Mouse (Mus musculus) adrenal gland, adult 18-20 months (tissue): ENCODE results near the gene Ank2. TPM values are rescaled to one million over a fixed set of nuclear protein-coding genes. Genes with fewer than 3 reads are reported as not detected.

Experiments used
- DNase-seq, 2 experiments: peaks; one replicate each; pipeline ENCODE4 v3.0.0; 2021 to 2022; ENCODE audit warnings: low spot score in 2 of 2
- total RNA-seq, 2 experiments: library from RNA; stranded (reverse); gene quantifications; 1 replicate in 1 of 2; 2 replicates in 1 of 2; pipeline ENCODE4 v1.2.3; 2021

The Ank2 gene
- total RNA-seq, 2 experiments from 2014 or later, result 31.1 to 47.3 TPM

DNA sequence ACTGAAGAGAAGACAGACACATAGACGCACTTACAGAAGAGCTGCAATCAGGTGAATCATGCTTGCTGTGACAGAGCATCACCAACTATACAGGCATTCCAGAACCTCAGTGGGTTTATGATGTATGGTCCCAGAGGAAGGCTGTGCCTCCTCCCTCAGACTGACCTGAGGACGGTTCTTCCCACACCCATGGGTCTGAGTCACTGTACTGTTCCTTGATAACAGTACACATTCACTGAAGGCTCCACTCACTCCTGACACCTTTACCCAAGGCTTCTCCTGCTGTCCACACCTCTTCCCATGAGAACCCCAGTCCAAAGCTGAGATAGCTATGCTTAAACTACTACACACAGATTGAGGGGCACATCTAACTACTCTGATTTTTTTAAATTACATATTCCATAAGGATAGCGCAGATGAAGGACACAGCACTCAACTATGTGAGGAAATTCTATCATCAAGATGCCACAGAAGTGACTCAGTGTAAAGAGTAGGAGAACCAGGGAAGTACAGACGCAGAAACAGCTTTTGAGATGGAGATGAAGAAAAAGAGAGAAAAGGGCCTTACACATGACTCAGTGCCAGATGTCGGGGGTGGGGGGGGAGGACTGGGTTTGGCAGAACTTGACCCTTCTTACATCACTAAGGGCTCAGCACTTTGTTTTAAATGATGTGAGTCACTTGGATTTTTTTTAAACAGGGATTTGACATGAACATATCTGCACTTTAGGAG lies 435.3 kb downstream of the Ank2 start:
- no peak for DNase-seq

DNA sequence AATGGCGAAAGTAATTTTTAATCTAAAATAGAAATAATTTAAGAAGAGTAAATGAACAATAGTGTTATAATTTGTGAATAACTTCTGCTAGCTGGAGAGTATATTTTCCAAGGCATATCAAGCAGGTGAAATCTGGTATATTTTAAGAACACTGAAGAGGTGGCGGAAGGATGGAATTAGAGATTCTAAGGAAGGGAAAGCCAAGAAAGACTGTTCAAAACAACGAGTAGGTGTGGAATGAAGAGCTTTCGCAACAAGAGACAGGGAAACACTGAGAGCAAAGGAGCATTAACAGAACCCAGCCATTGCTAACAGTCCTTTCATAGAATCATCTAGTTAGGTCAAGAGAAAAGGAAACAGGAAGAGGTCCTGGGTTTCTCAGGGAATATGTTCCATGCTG lies 439.5 kb downstream of the Ank2 start:
- DNase-seq, result no peak

DNA sequence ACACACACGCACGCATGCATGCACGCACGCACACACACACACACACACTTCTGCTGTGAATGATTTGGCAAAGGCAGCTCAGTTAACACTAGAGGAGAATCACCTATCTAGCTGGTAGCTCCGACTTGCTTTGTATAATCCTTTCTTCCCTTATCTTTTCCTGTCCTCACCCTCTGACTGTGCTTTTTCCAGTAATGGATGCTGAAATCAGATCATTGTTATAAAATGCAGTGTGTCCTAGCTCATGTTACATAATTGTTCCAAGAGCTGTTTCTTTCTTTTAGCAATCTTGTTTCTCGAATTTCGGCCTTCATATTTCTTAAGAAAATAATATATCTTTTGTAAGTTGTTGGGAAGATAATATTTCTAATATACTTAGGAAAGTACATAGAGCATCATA lies 457.9 kb downstream of the Ank2 start:
- DNase-seq, result no peak

DNA sequence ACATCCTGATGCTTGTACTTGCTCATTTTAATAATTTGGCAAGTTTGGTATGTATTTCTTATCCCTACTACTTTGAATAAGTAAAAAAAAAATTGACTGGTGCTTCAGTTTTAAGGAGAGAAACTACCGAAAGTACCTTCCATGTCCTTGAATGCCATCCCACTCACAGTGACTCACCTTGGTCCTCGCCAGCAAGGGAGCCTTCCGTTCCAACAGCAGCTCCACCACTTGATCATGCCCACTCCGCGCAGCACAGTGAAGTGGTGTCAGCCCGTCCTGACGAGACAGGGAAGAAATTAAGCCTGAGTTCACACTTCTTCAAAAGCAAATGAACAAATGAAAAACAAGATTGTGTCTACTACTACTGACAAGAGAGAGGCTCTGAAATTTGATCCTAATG lies 460.6 kb downstream of the Ank2 start:
- peak; percentile 15 to 25 for DNase-seq

DNA sequence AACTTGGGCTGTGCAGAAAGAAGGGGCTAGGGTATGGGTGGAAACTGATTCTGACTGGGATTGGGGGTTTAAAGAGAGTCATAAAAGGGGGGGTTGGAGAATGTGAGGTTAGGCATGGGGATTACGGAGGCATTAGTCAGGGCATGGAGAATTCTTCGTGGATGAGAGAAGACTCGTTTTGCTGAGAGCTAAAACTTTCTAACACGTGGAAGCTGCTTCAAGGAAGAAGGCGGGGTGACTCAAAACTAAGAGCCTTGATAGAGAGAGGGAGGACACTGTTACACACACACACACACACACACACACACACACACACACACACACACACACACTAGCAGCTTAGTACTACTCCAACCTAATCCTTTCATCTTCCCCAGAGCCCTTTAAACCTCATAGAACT lies 463.0 kb downstream of the Ank2 start:
- DNase-seq, result no peak

DNA sequence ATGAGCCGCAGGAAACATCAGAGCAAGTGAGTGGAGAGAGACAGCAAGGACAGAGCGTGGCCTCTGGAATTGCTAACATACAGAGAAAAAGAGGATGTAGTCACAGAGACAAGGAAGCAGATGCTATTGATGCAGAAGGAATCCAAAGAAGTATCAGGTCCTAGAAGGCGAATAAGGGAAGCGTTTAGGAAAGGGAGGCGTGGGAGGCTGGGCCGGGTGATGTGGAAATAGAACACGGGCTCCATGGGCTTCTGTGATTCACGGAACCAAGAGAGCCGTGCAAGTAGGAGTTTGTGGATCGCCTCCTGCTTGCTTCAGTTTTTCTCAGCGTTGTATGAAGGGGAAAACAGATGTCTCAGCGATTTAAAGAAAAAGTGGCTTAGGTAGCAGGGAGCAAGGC lies 463.6 kb downstream of the Ank2 start:
- no peak for DNase-seq

DNA sequence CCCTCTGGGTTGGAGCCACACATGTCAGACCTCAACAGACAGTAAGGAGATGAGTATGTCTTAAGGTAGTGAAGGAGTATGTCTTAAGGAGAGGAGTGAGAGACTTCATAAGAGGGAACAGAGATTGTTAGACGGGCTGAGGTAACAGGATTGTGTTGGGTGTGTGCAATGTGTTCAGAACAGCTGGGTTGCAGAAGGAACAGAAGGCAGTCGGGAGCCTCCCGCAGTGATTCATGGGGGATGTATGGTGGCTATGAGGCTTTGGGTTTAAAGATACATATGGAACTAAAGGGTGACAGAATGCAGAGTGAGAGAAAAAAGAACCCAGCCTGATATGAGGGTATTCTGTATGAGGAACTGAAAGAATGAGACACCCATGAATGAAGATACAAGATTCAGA lies 464.2 kb downstream of the Ank2 start:
- no peak for DNase-seq

DNA sequence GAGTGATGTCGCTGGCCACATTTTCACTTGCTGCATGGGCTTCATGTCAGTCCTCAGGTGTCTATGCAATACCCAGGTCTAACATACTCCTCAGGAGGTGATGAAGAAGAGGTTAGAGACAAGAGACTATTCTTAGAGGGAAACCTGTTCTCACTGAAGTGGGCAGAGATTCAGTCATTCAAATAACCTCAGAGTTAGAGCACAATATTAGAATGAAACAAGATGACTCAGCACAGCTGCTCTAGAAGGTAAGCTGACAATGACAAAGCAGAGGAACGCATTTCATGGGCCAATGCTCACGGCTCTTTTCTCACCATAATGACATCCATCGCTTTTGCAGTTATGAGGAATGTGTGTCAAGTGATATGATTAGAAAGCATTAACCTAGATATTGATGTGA lies 475.2 kb downstream of the Ank2 start:
- no peak for DNase-seq

DNA sequence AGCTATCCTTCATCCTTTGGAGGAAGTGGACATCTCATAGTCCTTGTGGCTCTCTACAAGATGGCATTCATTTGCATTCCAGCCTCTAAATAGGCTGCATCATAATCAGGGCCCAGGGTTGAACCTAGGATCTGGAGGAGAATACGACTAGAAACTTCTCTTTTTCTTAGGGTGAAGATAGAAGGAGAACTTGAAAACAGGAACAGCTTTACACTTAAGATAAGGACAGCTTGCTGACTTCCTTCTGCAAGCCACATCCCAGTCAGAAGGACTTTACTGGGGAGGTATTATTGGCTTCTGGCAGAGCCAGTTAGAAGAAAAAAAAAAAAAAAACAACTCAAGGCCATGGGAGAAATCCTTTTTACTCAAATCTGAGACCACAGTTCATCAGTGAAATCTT lies 479.0 kb downstream of the Ank2 start:
- DNase-seq, result no peak

DNA sequence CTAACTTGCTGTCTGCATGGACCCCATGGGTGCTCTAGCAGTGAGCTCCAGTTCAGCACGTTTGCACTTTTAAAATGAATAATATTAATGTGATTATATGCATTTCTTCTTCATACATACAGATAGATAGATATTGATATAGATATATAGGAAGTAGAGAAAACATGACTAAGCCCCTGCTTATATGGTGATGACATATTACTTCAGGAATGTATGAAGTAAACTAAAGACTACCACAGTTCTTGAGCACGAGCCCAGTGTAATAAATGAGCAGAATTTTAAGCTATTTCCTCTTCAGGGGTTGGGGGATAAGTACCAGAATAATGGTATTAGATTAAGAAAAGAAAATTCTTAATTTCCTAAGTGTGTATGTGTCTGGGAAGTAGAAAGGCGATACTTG lies 479.4 kb downstream of the Ank2 start:
- DNase-seq, result no peak

DNA sequence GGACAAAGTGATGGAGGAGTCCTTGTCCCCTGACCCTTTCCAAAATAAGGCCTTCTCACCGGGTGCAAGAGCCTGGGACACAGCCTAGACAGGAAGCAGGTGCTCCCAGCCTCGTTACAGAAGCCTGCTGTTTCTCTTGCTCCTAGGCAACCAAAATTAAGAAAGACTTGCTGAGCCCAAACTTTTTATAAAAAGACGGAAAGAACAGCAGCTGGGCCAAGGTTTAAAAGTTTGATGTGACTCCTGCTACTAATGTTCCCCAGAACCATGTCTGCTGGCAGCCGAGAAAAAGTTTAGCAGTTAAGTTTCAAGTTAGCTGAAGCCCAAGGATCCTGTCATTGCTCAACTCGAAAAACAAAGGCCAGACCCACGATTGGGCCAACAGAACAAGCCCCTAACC lies 480.0 kb downstream of the Ank2 start:
- no peak for DNase-seq

DNA sequence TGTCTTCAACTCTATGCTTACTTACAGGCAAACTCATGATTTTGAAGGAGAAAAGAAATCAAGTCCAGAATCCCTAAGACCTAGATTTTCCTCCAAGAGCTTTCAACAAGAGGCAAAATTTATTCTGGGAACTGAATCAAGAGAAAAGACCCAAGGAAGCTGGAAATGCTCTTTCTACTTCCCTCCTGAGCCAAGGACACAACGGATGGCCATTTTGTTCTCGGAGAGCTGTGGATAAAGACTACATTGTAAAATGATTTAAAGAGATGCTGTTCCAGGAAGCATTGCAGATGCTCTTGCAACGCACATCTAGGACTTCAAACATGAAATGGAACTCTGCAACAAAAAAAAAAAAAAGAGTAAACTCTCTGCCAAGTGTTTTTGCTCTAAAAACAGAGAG lies 481.6 kb downstream of the Ank2 start:
- DNase-seq, result no peak

DNA sequence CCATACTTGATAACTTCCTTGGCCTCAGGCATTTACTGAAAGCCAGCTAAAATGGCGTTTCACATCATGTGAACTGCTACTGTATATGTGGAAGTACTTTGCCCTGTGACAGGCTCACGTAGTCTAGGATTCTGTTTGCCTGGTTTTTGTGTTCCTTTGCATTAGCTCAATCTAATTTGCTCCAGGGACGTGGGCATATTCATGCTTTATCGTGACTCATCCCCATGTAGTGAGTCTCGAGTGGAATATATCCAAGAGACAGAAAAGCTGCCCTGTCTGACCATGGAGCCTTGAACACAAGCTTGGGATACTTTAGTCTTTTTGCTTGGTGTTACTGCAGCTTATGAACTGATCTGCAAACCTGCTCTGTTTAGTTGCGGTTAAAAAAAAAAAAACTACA lies 483.6 kb downstream of the Ank2 start:
- no peak for DNase-seq

DNA sequence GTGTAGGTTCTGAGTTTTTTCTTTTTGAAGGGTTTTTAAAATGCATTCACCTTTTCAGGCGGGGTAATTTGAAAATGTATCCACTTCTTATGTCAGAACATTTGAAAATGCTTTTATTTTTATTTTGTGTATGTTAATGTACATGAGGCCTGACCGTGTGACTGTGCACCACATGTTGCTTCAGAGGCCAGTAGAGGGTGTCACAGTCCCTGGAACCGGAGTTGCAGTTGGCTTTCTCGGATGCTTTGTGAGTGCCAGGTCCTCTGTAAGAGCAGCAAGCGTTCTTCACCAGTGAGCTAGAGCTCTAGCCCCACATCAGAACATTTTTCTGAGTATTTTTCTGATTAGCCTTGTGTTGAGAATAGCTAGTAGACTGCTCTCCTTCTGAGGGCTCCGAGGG lies 484.0 kb downstream of the Ank2 start:
- no peak for DNase-seq

DNA sequence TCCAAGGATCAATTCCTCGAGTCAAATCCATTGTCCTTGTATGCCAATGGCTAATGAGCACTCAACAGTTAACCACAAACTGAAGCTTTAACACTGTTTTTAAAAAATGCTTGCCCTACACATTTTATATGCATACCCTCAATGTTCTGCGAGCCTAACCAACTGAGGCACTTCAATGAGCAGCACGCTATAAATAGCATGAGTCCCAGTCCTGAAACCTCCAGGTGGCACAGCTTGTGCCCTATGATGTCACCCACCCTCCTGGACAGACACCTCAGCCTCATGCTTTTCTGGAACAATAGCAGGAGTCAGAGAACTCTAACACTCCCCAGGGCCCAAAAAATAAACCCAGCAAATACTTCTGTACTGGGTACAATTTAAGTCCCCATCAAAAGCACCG lies 485.2 kb downstream of the Ank2 start:
- DNase-seq, result no peak

DNA sequence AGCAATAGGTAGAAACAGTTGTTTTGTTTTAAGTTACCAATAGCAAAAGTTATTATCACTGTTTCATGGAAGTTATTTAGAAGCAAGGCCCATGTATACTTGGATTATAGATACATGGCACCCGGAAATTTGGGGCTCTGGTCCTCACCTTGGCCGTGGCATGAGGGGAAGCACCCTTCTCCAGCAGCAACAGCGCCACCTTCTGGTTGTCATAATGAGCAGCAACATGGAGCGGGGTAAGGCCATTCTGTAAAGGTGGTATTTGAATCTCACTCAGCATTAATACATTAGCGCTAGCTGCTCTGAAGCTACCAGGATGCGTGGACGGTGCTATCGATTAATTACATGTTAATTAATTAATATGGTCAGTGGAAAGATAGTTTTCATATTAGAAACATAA lies 486.6 kb downstream of the Ank2 start:
- DNase-seq, result peak in 1 of 2 experiments; percentile 27

DNA sequence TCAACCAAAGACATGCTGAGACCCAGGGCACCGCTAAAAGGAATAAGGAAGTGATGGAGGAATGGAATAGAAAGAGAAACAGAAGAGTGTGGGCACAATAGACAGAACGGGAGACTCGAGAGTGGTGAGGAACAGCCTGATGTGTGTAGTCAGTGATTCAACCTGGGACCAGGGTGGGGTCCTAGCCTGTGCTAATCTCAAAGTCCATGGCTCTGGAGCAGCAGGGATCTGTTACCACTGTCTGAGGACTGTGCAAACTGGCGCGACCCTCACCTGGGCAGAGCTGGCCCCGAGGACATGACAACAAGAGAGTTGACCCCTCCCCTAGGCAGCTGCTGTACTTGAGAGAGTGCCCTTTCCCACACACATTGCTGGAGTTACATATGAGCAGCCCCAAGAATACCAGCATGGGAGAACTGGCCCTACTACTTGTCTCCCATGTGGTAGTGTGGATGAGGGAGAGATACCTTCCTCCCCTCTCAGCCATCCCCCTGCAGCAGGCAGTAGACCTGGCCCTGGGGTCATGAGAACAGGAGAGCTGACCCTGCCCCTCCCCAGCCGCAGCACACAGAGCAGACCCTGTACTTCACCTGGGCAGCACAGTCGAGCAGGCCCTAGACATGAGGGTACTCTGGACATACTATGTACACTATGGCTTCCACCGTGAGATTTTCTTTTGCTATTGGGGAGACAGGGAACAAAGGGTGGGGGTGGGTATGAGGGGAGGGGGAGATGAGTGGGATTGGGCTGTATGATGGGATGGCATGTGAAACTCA lies 493.1 kb downstream of the Ank2 start:
- DNase-seq, result no peak

DNA sequence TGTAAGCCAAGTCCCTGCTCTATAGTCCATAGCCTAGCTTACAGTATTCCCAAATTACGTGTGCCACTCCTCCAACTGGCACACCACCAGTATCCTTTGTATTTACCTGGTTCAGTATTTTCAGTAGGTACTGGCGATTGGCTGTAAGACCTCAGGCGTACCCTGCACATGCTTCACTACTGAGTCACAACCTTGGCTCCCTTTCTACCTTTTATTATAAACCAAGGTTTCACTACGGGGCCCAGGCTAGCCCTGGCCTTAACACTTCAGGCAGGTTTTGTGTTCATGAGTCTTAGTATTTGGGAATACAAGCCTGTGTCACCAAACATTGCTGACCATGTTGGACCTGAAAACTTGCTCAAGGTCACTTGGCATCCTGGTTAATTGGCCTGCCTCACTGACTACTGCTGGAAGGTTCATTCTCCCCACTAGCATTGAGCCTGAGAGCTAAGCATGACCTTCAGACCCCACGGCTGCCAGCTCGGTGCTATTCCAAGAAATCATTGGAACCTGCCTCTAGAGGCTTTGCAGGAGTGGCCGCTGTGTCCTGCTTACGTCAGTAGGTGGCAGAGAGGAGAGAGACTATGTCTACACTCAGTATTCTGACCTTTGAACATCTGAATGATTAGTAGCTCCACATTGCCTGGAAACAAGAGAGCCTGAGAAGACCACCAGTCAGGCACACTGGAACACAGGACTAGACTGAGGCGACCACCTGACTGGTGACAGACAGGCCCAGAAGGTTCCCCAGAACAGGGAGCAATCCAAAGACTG lies 494.1 kb downstream of the Ank2 start:
- DNase-seq, result no peak

DNA sequence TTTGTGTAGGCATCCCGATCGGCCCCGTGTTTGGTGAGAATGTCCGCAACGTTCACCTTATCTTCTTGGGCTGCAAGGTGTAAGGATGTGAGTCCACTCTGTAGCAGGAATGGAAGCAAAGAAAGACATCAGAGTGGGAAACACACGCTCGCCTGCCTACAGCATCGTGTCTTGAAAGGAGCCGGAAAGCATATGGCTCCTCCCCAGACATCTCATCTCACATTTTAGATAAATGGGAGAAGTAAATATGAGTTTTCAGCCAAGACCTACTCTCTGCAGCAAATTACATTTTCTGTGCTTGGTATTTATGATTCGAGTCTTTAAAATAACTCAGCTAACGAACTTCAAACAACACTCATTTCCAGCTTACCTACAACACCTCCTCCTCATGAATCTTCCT lies 495.2 kb downstream of the Ank2 start:
- no peak for DNase-seq

DNA sequence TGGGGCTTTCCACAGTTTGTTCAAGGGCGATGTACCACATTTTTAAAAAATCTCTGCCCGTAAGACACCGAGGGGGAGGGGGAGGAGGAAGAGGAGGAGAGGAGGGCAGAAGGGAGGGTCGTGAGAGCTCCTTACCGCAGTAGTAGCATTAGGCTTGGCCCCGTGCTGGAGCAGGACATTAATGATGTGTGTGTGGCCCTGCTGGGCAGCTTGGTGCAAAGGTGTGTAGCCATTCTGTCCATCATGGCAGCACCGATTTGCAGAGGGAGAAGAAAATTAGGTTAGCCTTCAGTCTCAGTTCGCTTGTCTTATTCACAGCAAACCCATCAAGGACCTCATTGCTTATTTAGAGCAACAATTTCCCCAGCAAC lies 500.4 kb downstream of the Ank2 start:
- no peak for DNase-seq

DNA sequence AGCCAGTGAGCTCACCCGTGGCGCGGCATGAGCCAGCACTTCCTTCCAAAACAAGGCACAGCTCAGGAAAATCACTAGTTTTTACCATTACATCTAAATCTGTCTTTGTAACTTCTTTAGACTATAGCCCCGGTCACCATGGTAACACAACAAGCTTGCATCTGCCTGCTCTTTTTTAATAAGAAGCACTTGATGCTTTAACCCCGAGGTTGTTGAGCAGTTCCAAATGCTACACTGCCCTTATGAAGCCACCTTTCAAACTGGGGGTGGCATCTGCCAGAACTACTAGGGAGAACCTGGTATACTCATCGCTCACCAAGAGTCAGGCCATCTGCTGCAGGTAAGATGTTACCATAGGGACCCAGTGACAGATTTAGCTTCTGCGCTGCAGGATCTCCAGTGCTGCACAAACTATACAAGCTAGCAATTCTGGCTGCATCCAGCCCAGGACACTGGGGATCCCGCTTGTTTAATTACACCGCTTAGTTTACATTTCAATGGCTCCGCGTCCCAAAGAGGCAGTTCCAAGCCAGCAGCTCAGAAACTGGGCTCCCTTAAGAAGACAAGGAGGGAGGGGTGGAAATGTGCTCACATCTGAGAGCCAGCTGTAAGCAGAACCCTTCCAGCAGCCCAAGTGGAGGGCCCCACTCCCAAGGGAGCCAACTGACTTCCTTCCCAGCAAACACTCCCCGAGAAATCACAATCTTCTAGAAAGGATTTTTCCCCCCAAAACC lies 501.0 kb downstream of the Ank2 start:
- no peak for DNase-seq
